Mouse (Mus musculus): ENCODE measurements around the gene Kcnk3.

DNA sequence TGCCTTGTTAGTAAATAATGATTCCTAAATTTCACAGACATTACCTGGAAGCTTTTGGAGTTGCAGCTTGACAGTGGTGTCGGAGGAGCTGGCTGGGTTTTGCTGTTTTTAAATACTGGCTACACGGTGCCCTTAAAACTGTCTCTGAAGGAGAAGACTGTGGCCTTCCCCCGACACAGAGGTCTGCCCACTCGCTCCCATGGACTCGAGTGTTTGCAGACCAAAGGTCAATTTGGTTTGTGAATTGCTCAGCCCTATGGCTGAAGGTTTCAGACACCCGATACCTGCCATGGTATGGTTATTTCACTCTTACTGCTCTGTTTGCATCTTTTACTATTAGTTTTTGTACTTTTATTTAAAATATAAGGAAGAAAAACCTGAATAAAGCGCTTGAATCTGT is 86.0 kb downstream of the Kcnk3 start:
- no peak for TF ChIP-seq MAX (IDR thresholded peaks at IDR 0.05; ENCODE audit: low read depth)
- TF ChIP-seq POLR2A (IDR thresholded peaks at IDR 0.05; ENCODE audit: insufficient read length, low read depth), result no peak
- TF ChIP-seq E2F4 (IDR thresholded peaks at IDR 0.05; ENCODE audit: insufficient read depth), result no peak
- TF ChIP-seq TCF12 (IDR thresholded peaks at IDR 0.05; ENCODE audit: insufficient read depth, poor library complexity, severe bottlenecking), result no peak
- no peak for TF ChIP-seq MYOG (IDR thresholded peaks at IDR 0.05; ENCODE audit: control insufficient read depth in 1 of 3, insufficient read depth in 1 of 3, insufficient read length in 2 of 3, low read depth in 2 of 3)
- TF ChIP-seq TCF3 (IDR thresholded peaks at IDR 0.05; ENCODE audit: insufficient read length, low read depth), result no peak
- TF ChIP-seq USF1 (IDR thresholded peaks at IDR 0.05; ENCODE audit: low read depth), result no peak
- no peak for TF ChIP-seq CEBPB (IDR thresholded peaks at IDR 0.05; ENCODE audit: insufficient read depth, poor library complexity, severe bottlenecking)
- TF ChIP-seq POLR2AphosphoS2 (IDR thresholded peaks at IDR 0.05; ENCODE audit: insufficient read length, low read depth), result no peak
- TF ChIP-seq MYOD1 (IDR thresholded peaks at IDR 0.05; ENCODE audit: control insufficient read depth in 1 of 3, insufficient read length in 2 of 3, low read depth in 2 of 3), result no peak
- TF ChIP-seq REST (IDR thresholded peaks at IDR 0.05; ENCODE audit: insufficient read depth, insufficient read length), result no peak
